Mouse (Mus musculus): Measurements from ENCODE around the gene Rnh1.

The Rnh1 gene

DNA sequence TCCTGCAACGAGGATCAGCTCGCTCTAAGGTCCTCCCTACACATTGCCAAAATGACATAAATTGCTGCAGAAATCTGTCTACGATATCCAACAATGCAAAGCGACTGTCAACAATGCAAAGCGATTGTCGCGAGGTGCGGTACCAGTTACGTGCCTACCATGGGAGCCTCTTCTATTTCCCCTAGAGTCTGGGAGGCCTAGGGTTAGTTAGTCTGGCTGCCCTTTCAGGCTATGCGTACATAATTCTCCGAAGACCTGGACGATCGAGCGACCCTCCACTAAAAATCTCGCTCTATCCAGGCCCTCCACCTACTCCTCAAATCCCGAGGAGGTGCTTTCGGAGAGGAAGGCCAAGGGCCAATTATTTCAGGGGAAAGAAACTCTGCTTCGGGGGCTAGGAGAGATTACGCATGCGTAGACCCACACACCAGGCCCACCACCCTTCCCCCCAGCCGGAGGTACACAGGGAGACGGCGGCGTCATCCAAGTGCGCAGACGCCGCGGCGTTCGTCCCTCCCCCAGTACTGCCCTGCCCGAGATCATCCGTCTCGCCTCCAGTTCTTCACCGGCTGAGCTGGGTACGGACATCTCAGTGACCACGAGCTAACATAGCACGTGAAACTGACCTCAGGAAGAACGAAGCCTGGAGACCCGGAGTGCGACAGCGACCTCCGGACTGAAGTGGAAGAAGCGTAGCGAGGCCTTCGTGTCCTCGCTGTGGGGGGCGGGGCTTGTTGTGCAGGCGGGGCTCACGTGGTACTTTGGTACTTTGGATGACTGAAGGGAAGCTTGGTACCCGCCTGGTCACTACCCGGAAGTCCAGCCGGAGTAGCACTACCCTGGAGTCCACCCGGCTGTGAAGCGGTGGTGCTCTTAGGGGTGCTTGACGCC, at the start of gene Rnh1:
TSS of gene Rnh1 (minus strand) at position 742 of the 891 bp plus-strand sequence.
- DNase-seq = peak; percentile 94

DNA sequence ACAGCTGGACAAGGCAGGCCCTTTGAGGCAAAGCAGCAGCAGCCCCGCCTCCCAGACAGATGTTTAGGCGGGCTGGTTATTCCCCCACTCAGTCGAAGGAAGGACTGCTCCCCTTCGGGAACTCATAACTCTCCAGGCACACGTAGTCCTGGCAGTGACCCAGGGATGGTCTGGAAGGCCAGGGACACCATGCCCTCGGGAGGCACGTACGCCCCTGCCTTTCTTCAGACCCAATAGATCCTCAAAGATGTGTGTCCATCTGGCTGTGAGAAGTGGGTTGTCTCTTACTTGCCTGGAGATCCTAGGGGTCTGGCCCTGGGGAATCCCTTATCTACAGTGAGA, 49.4 kb upstream of the Rnh1 start:
- no peak for DNase-seq

GRCm38 (mm10) chr7:141221249-141222125, 48.8 kb upstream of the Rnh1 start:
- peak; percentile 90 for DNase-seq

DNA sequence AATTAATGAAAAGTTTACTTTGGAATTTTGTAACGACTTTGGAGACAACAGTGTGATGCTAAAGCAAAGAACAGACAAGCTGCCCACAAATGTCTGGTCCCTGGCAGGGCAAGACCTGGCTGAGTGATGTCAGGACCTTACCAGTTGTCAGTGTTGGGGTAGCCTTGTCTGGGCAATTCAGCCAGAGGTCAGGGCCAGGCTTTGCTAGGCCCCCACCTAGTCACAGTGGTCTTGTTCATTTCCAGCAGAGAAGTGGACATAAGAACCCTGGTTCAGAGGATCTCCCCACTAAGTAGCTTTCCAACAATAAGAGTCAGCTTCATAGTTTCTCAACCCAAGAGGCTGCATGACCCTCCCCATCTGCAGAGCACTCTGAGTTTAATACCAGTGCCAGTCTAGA, 47.7 kb upstream of the Rnh1 start:
- DNase-seq = no peak

DNA sequence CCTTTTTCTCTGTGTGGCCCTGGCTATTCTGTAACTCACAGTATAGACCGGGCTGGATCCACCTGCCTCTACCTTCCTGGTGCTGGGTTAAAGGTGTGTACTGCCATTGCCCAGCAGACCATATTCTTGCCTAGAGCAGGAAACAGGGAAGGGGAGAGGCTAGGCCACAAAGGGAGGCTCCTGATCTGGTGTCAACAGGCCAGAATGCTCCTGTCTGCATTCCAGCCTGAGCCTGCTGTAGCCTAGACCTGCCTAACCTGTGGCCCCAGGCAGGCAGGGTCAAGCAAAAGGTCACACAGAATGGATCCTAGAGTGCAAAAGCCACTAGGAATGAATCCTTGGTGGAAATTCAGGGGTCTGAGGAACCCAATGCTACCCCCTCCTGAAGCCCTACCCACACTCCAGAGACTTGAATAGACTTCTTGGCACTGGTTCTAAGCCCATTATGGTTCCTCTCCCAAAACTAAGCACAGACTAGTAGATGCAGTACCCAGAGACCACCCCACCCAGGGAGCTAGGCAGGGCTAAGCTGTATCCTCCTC, 47.0 kb upstream of the Rnh1 start:
- DNase-seq = no peak

- DNase-seq = no peak
These were observed 46.0 kb upstream of the Rnh1 start for GRCm38 (mm10) chr7:141218557-141219133.

- no peak for DNase-seq
These were observed 45.5 kb upstream of the Rnh1 start for GRCm38 (mm10) chr7:141218141-141218540.

DNA sequence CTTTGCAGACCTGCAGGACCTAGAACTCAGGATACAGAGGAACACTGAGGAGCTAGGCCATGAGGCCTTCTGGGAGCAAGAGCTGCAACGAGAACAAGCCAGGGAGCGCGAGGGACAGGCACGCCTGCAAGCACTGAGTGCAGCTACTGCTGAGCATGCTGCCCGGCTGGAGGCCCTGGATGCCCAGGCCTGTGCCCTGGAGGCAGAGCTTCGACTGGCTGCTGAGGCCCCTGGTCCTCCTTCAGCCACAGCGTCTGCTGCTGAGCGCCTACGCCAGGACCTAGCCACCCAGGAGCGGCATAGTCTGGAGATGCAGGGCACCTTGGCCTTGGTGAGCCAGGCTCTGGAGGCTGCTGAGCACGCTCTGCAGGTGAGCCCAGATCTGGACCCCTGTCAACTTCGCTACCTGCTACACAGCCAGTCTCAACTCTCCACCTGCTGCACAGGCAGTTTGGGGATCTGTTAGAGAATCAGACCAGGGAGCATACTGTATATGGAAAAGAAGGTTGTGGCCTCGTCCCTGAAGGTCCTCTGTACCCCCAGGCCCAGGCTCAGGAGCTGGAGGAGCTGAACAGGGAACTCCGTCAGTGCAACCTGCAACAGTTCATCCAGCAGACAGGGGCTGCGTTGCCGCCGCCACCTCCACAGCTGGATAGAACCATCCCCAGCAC, 44.8 kb upstream of the Rnh1 start:
- DNase-seq = no peak

DNA sequence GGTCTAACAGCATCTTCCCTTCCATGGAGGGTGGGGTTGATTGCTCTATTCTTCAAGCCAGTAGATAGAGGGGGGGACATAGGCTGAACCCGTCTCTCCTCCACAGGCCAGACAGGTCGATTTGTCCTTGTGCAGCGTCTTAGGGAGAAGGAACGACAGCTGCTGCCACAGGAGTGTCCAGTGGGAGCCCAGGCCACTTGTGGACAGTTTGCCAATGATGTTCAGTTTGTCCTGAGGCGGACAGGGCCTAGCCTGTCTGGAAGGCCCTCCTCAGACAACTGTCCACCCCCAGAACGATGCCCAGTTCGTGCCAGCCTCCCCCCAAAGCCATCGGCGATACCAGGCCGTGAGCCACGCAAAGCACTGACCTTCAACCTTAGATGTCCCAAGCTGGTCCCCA, 44.2 kb upstream of the Rnh1 start:
- DNase-seq = no peak

GRCm38 (mm10) chr7:141215880-141216733, 43.5 kb upstream of the Rnh1 start:
- no peak for DNase-seq

DNA sequence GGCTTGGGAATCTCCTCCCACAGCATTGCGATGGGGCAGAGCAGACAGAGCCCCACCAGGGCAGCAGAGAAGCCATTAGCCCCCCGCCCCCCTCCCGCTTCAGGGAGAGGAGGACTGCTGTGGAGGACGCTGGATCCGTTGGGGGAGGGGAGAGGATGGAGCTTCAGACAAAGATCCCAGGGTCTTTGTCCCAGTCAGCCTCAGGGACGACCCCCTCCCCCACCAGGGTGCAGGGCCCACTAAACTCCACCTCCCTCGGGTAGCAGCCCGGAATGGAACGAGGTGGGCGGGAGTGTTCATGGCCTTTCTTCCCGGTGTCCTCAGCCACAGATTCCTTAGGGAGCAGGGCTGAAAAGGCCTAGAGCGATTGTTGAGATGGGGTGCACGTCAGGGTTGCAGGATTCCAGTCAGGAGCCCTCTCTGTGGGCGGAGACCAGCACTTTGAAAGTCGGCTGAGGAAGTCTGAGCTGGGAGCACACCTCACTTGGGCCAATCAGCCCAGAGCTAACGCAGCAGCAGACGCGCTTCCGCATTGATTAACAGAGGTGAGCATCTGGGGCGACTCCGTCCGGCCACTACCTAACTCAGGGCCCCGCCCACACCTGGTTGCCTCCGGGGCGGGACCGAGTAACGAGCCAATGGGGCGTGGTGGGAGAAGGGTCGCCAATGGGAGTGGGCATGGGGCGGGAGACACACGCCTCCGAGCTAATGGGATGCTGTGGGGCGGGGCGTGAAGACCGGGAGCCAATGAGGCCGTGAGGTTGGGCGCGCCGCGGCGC, 42.6 kb upstream of the Rnh1 start, which contains the start of gene Rassf7:
TSS of gene Rassf7 (plus strand) at position 760 of the 779 bp plus-strand sequence.
- peak; percentile 80 for DNase-seq

GRCm38 (mm10) chr7:141214310-141214709, 41.7 kb upstream of the Rnh1 start:
- DNase-seq = no peak

DNA sequence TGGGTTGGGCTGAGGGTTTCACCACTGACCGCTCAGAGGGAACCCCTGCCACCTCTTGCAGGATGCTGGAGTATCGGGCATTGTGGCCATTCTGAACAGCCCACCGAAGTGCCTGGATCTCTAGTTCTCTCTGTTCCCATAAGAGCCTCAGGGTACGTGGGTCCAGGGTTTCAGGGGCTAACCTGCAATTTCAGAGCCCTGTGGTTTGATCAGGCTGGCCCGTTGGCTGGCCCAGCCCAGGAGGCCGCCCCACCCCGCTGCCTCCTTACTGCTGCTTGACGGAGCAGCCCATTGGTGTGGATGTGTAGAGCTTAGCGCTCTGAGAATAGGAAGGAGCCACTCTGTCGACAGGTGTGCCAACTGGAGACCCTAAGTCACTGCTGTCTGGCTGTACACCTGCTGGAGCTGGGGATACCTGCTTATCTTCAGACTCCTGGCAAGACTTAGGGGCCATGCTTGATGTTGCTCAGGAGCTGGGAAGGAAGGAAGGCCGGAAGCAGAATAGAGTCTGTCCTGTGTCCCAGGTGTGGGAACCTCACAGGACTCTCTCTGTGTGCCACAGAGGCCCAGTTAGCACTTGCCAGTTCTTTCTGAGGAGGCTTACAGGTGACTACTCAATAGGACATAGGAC, 41.1 kb upstream of the Rnh1 start, which contains the start of gene Lmntd2:
TSS of gene Lmntd2 (minus strand) at position 476 of the 631 bp plus-strand sequence.
- no peak for DNase-seq

GRCm38 (mm10) chr7:141213133-141213532, 40.5 kb upstream of the Rnh1 start:
- no peak for DNase-seq

DNA sequence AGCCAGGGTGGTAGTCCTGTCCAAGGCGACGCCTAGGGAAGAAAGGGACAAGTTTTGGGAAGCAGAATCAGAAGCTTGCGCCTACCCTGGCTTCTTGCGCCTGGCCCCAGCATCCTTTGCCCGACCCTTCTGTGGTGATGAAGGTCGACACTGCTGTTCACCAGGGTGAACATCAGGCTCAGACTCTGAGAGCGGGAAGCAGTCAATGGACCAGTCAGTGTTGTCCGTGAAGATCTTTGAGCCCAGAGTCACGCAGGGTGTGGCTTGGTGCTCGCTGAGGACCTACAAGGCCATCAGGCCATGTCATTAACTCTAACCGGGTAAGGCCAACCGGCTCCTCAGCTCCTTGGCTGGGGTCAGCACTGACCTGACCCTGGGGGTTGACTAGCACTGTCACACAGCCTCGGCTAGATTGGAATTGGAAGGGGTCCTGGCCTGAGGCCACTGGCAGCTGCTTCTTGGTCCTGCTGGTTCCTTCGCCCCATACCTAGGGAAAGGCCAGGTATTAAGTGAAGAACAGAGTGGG, 38.0 kb upstream of the Rnh1 start:
- no peak for DNase-seq

DNA sequence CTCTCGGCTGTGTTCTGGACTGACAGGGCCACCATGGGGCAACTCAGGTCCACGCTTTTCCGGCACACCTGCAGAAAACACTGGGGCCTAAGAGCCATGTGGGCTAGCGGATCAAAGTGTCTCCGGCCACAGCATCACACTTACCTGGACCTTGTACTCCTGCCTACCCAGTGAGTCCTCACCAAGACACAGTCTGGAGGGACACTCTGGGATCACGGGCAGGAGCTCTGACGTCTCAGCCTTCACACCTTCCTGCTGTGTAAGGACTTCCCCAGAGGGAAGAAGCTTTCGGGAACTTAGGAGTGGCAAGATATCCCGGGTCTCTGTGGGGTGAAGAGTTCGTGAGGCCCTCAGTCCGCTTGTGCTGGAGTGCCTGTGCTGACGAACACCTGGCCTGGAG, 37.5 kb upstream of the Rnh1 start:
- no peak for DNase-seq

- no peak for DNase-seq
These were observed 36.9 kb upstream of the Rnh1 start for GRCm38 (mm10) chr7:141209526-141209925.

DNA sequence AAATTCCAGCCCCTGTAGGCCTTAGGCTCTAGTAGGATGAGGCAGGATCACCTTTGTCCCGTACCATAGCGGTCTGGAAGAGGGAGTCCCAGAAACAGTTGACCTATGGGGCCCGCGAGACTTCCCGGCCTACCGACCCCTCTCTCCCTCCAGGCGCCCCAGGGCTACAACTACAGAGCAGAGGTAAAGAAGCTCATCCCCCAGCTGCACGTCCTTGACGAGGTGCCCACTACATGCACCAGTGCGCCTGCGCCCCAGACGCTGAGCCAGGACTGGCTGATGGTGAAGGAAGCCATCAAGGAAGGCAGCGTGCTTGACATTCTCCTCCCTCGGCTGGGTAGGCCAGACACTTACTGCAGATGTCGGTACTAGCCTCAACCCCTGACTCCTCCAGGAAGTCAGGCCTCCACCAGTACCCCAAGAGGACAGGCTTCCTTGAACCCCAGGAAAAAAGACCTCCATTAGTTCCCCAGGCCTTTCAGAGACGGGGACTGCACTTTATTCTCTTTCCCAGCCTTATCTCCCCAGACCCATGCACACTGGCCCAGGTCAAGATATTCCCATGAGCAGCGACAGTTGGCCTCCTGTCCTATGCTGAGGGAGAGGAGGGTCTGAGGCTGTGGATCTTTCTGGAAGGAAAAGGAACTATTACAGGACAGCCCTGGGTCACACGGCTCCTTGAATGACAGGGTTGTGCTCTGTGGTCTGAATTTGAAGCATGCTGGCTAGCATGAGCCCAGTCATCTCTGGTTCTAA, 33.7 kb upstream of the Rnh1 start:
- DNase-seq = no peak

- no peak for DNase-seq
These were observed 32.8 kb upstream of the Rnh1 start for GRCm38 (mm10) chr7:141205504-141205903.
